Mouse (Mus musculus) liver, embryonic 14.5 days (tissue): Measurements from ENCODE around the gene Tead2.

Source experiments
- CTCF ChIP-seq: IDR thresholded peaks from 2 replicates; pipeline ENCODE4 v1.5.1; 2016; ENCODE audit warnings: antibody characterized with exemption, low read depth, control low read depth
- EP300 ChIP-seq: IDR thresholded peaks from 2 replicates; pipeline ENCODE4 v1.6.1; 2016; ENCODE audit warnings: antibody characterized with exemption, low read depth

DNA sequence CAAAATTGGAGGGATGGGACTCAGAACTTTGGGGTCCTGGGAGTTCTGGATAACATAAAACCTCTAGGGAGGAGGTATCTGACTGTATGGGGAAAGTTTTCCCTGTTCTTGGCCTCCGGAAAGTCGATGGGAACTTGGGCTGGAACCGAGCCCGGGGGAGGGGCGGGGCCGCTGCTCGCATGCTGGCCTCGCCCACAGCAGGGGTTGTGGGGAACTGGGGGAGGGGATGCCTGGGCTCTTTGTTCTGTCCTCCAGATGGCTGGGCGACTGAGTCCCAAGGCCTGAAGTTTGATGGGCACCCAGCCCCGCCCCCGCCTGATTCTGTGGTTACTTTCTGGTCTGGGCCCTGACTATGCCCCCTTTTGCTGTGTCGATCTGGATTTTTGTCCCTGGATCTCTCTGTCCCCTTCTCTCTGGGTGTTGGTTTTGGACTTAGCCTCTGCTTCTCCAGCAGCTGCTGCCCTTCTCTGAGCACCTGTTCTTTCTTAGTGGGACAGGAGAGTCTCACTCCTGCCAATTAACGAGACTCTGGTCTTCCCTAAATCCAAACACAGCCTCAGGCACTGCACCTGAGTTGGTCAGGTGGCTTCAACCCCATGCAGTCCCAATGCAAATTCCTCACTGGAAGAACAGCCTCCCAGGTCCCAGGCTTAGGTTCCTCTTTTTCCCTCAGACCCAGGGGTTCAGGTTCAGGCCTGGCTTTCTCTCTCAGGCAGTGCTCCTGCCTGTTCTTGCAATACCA is 1.1 kb downstream of the Tead2 start:
- TF ChIP-seq CTCF (no peak), EP300 (no peak)
